Mouse (Mus musculus): ENCODE data around the gene Ccdc84. TPM values are rescaled to one million over a fixed set of nuclear protein-coding genes. Genes with fewer than 3 reads are reported as not detected.

Ccdc84 gene
- total RNA-seq (2023), result 44.1 TPM

GRCm38 (mm10) chr9:44418519-44419385 is at the start of gene Ccdc84:
Gene Ccdc84, minus strand, starts transcription at chr9:44418569.

DNA sequence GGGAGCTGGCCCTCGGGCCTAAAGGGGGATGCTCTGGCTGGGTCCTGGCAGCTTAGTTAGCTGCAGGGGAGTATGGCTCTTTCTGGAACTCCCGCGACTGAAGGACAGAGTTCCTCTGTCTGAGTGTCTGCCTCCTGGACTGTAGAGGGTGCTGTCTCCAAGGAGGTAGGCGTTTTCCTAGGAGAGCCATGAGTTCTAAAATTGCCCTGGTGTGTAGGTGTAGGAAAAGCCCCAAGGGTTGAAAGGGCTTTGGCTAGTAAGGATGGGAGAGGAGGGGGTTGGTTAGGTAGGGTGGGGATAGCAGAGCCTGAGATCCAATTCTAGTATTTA is 36.5 kb upstream of the Ccdc84 start, which contains the start of gene Upk2:
Upk2 (minus strand) TSS at position 86 of the 330 bp plus-strand sequence.

DNA sequence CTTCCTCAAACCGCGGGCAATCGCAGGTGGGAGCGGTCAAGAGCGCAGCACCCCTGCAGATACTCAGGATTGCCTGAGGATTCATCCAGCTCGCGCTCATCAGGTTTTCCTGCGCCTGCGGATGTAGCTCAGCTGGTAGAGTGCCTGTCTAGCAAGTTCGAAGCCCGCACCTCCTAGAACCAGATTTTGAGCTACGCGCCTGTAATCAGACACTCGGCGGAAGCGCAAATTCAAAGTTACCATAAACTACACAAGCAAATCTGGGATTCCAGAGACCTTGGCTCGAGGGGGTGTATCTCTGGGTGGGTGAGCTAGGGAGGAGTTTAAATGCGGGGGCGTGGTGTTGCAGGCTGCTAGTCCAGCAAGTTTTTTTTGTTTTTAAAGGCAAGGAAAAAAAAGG is 22.6 kb upstream of the Ccdc84 start, which contains the start of gene Foxr1:
Foxr1 (minus strand) TSS at position 176 of the 400 bp plus-strand sequence.

GRCm38 (mm10) chr9:44406906-44407751 is 11.2 kb downstream of the Ccdc84 start, which contains the start of the genes Rps25 and Trappc4:
Gene Rps25, plus strand, starts transcription at chr9:44407139.
Gene Trappc4, minus strand, starts transcription at chr9:44407600.

DNA sequence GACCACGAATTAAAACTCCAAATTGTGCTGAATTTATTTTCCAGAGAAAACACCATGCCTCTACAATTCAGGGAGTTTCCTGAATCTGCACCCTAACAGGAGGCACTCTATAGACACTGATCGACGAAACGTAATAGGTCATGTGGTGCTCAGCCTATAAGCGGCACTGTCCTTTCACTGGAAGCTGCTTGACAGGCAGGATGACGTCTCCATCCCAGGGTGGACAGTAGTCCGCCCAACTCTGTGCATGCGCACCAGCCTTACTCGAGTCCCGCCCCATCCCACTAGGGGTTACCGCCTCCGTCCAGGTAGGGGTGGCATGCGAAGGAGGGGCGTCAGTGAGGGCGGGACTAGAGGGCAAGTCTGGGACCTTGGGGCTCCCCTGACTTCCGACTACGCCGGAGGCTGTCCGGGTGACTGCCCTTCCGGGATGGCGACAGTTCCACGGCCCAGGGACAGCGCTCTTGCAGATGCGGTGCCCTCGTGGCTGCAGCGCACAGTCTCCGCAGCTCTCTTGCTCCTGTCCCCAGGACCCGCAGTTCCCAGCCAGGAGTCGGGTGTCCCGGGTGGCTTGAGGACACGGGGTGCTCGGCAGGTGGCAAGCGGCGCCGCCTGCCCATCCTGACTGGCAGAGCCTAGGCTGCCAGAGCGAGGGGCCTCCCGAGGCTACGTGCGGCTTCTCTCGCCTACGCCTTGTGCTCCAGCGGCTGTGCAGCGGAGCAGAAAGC is 21.5 kb downstream of the Ccdc84 start, which contains the start of gene Slc37a4:
Slc37a4 (plus strand) TSS at position 169 of the 728 bp plus-strand sequence.

DNA sequence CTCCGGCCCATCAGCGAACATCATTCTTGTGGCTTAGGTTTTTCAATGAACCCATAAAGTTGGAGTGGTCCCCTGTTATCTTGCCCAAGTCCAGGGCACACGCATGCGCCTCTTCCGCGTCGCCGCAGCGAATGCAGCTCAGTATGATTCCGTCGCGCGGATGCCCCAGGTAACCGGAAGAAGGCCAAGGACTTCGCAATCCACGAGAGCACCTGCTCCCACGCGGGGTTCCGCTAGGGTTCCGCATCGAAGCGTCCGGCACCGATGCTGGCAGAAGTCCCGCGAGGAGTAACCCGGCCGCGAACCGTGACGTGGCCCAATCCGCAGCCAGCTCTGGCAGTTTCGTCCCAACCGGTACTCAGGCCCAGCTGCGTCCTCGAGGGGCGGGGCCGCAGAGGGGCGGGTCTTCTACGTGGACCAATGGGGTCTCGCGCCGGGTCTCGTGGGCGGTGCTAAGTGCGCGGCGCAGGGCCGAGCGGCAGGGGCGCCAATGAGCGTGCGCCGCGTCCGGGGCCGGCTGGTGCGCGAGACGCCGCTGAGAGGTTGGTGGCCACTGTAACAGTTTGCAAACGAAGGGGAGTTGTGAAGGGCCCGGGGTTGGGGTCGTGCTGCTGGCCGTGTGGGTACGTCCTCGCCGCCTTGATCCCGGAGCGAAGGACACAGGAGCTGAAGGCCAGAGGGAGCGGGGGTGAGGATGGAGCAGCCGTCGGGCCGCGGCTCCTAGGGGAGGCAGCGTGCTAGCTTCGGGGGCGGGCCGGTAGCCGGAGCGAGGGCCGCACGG is 39.1 kb downstream of the Ccdc84 start, which contains the start of gene Hyou1:
Hyou1 (plus strand) TSS at position 437 of the 781 bp plus-strand sequence.

DNA sequence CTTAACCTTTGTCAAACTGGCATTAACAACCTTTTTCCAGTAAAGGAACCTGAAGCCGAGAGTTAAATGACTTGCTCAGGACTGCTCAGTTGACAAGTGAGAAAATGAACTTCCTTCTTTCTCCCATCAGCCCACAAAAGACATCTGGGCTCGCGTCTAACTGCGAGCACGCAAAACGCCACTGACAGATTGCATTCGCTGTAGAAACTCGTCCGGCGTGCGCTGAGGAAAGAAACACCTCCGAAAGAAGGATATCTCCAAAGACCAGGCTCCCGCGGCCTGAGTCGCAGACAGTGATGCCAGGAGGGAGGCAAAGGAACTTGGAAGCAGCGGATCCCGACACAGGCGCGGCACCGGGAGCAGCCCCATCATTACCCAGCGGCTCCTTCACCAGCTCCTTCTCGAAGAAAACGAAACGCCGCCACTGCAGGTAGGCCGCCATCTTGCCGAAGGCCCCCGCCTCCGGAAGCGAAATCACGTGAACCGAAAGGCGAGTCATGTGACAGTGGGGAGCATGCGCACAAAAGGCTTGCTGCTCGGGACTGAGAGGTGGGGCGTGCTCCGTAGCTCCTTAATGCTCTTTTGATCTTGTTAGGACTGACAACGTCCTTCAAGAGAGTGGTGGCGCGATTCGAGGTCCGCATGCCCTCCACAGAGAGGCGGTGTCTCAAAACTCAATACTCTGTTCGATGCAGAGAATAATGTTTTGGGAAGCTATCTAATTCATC is 57.0 kb downstream of the Ccdc84 start, which contains the start of gene Vps11:
Vps11 (minus strand) TSS at position 481 of the 728 bp plus-strand sequence.

Other genes with a start within 250 kb of the Ccdc84 start
- gene Cbl, start 184.5 kb downstream of the Ccdc84 start, total RNA-seq (2023), result 176 TPM
- not detected for gene Ccdc153, start 177.9 kb downstream of the Ccdc84 start, total RNA-seq (2023)
- not detected for gene Pdzd3, start 167.1 kb downstream of the Ccdc84 start, total RNA-seq (2023)
- gene Nlrx1, start 150.0 kb downstream of the Ccdc84 start, total RNA-seq (2023), result 5.8 TPM
- 0.53 TPM for gene Abcg4, start 130.0 kb downstream of the Ccdc84 start, total RNA-seq (2023)
- 44.8 TPM for gene Hinfp, start 112.9 kb downstream of the Ccdc84 start, total RNA-seq (2023)
- gene C2cd2l, start 98.3 kb downstream of the Ccdc84 start, total RNA-seq (2023), result 25.9 TPM
- 7.2 TPM for gene Dpagt1, start 92.5 kb downstream of the Ccdc84 start, total RNA-seq (2023)
- 44.3 TPM for gene H2afx, start 83.9 kb downstream of the Ccdc84 start, total RNA-seq (2023)
- gene Hmbs, start 74.3 kb downstream of the Ccdc84 start, total RNA-seq (2023), result 11.2 TPM
- gene Vps11, start 56.9 kb downstream of the Ccdc84 start, total RNA-seq (2023), result 56.4 TPM
- gene Hyou1, start 39.1 kb downstream of the Ccdc84 start, total RNA-seq (2023), result 64.4 TPM
- gene Slc37a4, start 21.7 kb downstream of the Ccdc84 start, total RNA-seq (2023), result 16.9 TPM
- gene Rps25, start 11.4 kb downstream of the Ccdc84 start, total RNA-seq (2023), result 2,873 TPM
- gene Trappc4, start 11.0 kb downstream of the Ccdc84 start, total RNA-seq (2023), result 41.6 TPM
- gene Foxr1, start 22.6 kb upstream of the Ccdc84 start, total RNA-seq (2023), result not detected
- gene Upk2, start 36.4 kb upstream of the Ccdc84 start, total RNA-seq (2023), result not detected
- 176 TPM for gene Bcl9l, start 64.3 kb upstream of the Ccdc84 start, total RNA-seq (2023)
- 15.1 TPM for gene Cxcr5, start 143.3 kb upstream of the Ccdc84 start, total RNA-seq (2023)
- gene Ddx6, start 186.3 kb upstream of the Ccdc84 start, total RNA-seq (2023), result 223 TPM